Mouse (Mus musculus): ENCODE measurements at regions not wholly inside any gene's neighbourhood (a gene's known extent, or its start where the extent isn't known, plus 50 kb on each side); places are given as distances from the start of the nearest gene placed in this dataset.

GRCm38 (mm10) chr13:4662336-4663101, 53.5 kb upstream of the Akr1e1 start:
- in situ Hi-C loops (cut with MboI) = loop anchor here (10.0 kb wide), 1 partner anchor 1812 kb away; no protein-coding TSS in a partner anchor

All from mature B cell (primary cell).